Mouse (Mus musculus) left cerebral cortex, postnatal 4 days (tissue): ENCODE data around the gene Gm9736. TPM values are rescaled to one million over a fixed set of nuclear protein-coding genes. Genes with fewer than 3 reads are reported as not detected.
A peak's percentile ranks its signal among the peaks of the same experiment; 100 is the strongest.
"Not testable (repeated sequence)": the region's sequence is repeated elsewhere in the genome, so short reads cannot be mapped to it uniquely, and the experiment has no call there.

Source experiments
- DNase-seq: peaks from one replicate; pipeline ENCODE4 v3.0.0-alpha.2; 2022
- intact Hi-C: fragments of 180-260 bp; cut with DNase I; formaldehyde crosslinking; loops from one replicate; pipeline ENCODE4 v1.15.1; 2025
- total RNA-seq, 2 experiments: library from RNA; stranded (reverse); gene quantifications; 2 replicates each; pipeline ENCODE4 v1.2.3; 2021

Gene Gm9736
- total RNA-seq, result not detected

- intact Hi-C loops, DNase-seq: not testable (repeated sequence)
Measured at GRCm38 (mm10) chr10:77751254-77751653, at the start of gene Gm9736. Gene Gm9736, minus strand, starts transcription at chr10:77751354.

- DNase-seq, result no peak
- intact Hi-C loops, result no loop called here
Measured at GRCm38 (mm10) chr10:77798921-77799508, 47.9 kb upstream of the Gm9736 start, which contains the start of gene Gm19668. Gene Gm19668, minus strand, starts transcription at chr10:77799133.

DNA sequence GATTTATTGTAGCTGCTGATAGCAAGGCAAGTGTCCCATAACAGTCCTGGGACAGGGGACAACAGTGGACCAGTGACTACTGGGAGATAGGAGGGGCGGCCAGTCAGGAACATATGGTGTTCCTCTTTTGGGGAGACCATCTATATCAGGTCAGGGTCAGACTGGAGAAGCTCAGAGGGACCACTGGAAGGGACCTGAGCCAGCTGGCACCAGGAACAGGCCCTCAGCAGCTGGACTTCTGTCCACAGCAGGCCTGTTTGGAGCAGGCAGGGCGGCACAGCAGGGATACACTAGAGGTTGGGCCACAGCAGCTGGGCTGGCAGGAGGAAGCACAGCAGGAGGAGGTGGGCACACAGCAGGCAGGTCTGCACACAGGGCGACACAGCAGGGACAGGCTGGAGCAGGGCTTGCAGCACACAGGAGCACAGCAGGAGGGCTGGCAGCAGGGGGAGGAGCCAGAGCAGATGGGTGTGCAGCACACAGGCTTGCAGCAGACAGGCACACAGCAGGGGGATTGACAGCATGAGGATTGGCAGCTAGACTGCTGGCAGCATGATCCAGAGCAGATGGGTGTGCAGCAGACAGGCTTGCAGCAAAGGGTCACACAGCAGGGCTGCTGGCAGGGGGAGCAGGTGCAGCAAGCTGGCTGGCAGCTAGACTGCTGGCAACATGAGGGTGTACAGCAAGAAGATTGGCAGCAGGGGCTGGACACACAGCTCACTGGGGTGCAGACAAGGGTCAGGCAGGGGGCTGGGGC, 47.2 kb upstream of the Gm9736 start:
- intact Hi-C loops, result not testable (repeated sequence)
- peak; percentile 38 for DNase-seq

DNA sequence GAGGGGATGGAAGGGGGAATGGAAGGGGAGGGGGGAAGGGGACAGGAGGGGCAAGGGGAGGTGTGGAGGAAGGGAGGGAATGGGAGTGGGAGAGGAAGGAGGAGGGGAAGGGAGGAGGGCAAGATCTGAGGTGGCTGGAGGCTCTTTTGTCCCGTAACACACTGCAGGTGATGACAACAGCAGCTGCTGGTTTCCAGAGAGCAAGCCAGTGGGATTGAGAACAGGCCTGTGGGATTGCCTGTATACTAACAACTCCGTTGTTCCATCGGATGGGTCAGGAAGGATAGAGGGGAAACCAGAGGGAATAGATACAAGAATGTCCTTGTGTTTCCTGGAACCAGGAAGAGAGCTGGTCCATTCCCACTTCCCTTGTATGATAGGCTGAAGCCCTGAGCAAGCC, 46.5 kb upstream of the Gm9736 start:
- no peak for DNase-seq
- intact Hi-C loops, result no loop called here

GRCm38 (mm10) chr10:77794976-77795375, 43.8 kb upstream of the Gm9736 start, which contains the start of gene Gm9639:
Gene Gm9639, minus strand, starts transcription at chr10:77795076.
- DNase-seq, result no peak
- intact Hi-C loops, result no loop called here

- no peak for DNase-seq
- intact Hi-C loops, result no loop called here
Measured at GRCm38 (mm10) chr10:77788621-77789020, 37.5 kb upstream of the Gm9736 start.

DNA sequence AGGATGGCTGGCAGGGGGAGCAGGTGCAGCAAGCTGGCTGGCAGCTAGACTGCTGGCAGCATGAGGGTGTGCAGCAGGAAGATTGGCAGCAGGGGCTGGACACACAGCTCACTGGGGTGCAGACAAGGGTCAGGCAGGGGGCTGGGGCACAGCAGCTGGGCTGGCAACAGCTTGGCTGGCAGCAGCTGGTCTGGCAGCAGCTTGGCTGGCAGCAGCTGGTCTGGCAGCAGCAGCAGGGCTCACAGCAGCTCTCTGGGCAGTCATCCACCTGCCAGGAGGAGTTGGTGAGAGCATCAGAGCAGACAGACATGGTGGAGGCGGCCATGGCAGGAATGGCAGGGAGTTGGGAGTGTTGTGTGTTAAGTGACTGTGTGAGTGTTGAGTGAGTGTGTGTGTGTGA, 36.7 kb upstream of the Gm9736 start, which contains the start of gene Gm7137:
Gene Gm7137 (minus strand): TSS at position 325 of the 400 bp plus-strand sequence.
- peak; percentile 14 for DNase-seq
- intact Hi-C loops, result not testable (repeated sequence)

DNA sequence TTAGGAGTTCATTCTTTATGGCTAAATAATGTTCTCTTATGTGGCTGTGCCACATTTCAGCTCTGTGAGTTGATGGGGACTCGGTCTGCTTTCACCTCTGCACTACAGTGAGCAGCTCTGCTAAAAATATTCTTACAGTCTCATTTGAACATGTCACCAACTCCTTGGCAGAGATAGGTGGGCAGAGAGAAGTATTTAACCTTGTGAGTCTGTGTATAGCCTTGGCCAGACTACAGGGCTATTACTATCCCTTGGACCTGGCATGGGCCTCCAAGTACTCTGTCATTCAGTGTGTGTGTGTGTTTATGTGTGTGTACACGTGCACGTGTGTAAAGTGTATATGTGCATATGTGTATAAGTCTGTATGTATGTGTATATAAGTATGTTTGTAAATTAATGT, 32.2 kb upstream of the Gm9736 start:
- DNase-seq, intact Hi-C loops: not testable (repeated sequence)

DNA sequence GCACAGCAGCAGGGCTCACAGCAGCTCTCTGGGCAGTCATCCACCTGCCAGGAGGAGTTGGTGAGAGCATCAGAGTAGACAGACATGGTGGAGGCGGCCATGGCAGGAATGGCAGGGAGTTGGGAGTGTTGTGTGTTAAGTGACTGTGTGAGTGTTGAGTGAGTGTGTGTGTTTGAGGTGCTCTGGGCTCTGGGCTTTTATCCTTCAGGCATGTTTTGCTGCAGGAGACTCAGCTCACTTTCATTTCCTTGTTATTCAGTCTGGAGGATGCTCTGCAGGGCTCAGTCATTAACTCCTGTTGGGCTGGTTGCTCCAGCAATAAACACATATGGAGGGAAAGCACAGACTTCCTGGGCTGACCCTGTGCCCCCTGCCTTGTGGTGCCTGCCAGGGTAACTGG, 31.3 kb upstream of the Gm9736 start, which contains the start of gene Gm3250:
Gene Gm3250 (minus strand): TSS at position 101 of the 400 bp plus-strand sequence.
- intact Hi-C loops, DNase-seq: not testable (repeated sequence)

DNA sequence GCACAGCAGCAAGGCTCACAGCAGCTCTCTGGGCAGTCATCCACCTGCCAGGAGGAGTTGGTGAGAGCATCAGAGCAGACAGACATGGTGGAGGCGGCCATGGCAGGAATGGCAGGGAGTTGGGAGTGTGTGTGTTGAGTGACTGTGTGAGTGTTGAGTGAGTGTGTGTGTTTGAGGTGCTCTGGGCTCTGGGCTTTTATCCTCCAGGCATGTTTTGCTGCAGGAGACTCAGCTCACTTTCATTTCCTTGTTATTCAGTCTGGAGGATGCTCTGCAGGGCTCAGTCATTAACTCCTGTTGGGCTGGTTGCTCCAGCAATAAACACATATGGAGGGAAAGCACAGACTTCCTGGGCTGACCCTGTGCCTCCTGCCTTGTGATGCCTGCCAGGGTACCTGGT, 25.7 kb upstream of the Gm9736 start, which contains the start of gene Gm7138:
Gene Gm7138 (minus strand): TSS at position 101 of the 400 bp plus-strand sequence.
- DNase-seq, intact Hi-C loops: not testable (repeated sequence)

- intact Hi-C loops, result not testable (repeated sequence)
Measured at GRCm38 (mm10) chr10:77772142-77772541, 21.0 kb upstream of the Gm9736 start.

GRCm38 (mm10) chr10:77771225-77771624, 20.1 kb upstream of the Gm9736 start, which contains the start of gene Gm3238:
Gene Gm3238, minus strand, starts transcription at chr10:77771325.
- intact Hi-C loops, DNase-seq: not testable (repeated sequence)

More at GRCm38 (mm10) chr10:77772142-77772541, 21.0 kb upstream of the Gm9736 start:
- not testable (repeated sequence) for DNase-seq

- intact Hi-C loops, result no loop called here
- DNase-seq, result no peak
Measured at GRCm38 (mm10) chr10:77769727-77770126, 18.6 kb upstream of the Gm9736 start.

DNA sequence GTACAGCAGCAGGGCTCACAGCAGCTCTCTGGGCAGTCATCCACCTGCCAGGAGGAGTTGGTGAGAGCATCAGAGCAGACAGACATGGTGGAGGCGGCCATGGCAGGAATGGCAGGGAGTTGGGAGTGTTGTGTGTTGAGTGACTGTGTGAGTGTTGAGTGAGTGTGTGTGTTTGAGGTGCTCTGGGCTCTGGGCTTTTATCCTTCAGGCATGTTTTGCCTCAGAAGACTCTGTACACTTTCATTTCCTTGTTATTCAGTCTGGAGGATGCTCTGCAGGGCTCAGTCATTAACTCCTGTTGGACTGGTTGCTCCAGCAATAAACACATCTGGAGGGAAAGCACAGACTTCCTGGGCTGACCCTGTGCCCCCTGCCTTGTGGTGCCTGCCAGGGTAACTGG, 8.4 kb upstream of the Gm9736 start, which contains the start of gene Gm3233:
Gene Gm3233 (minus strand): TSS at position 101 of the 400 bp plus-strand sequence.
- DNase-seq, intact Hi-C loops: not testable (repeated sequence)

DNA sequence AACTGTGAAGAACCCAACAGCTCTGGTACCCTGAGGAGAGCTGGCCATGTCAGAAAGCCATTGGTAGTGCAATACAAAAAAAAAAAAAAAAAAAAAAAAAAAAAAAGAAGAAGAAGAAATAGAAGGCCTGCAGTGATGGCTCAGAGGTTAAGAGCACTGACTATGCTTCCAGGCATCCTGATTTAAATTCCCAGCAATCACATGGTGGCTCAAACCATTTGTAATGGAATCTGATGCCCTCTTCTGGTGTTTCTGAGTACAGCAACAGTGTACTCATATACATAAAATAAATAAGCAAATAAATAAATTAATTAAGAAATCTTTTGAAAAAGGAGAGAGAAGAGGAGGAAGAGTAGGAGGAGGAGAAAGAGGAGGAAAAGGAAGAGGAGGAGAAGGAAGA, 2.3 kb upstream of the Gm9736 start:
- intact Hi-C loops, result no loop called here
- no peak for DNase-seq

- DNase-seq, intact Hi-C loops: not testable (repeated sequence)
Measured at GRCm38 (mm10) chr10:77752312-77752711, 1.2 kb upstream of the Gm9736 start.

DNA sequence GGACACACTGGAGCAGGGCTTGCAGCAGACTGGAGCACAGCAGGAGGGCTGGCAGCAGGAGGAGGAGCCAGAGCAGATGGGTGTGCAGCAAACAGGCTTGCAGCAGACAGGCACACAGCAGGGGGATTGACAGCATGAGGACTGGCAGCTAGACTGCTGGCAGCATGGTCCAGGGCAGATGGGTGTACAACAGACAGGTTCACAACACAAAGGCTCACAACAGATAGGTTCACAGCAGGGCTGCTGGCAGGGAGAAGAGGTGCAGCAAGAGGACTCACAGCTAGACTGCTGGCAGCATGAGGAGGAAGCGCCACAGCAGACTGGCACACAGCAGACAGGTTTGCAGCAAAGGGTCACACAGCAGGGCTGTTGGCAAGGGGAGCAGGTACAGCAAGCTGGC, 468 bp downstream of the Gm9736 start:
- peak; percentile 38 for DNase-seq
- intact Hi-C loops, result not testable (repeated sequence)

DNA sequence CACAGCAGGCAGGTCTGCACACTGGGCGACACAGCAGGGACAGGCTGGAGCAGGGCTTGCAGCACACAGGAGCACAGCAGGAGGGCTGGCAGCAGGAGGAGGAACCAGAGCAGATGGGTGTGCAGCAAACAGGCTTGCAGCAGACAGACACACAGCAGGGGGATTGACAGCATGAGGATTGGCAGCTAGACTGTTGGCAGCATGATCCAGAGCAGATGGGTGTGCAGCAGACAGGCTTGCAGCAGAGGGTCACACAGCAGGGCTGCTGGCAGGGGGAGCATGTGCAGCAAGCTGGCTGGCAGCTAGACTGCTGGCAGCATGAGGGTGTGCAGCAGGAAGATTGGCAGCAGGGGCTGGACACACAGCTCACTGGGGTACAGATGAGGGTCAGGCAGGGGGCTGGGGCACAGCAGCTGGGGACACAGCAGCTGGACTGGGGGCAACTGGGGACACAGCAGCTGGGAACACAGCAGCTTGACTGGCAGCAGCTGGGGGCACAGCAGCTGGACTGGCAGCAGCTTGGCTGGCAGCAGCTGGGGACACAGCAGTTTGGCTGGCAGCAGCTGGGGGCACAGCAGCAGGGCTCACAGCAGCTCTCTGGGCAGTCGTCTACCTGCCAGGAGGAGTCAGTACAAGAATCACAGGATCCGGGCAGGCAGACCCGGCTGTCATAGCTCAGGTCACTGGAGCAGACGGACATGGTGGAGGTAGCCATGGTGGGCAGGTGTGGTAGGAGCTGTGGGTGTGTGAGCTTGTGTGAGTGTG, 9.0 kb downstream of the Gm9736 start, which contains the start of gene Gm18596:
Gene Gm18596 (minus strand): TSS at position 715 of the 765 bp plus-strand sequence.
- intact Hi-C loops, result not testable (repeated sequence)
- DNase-seq, result peak; percentile 62

DNA sequence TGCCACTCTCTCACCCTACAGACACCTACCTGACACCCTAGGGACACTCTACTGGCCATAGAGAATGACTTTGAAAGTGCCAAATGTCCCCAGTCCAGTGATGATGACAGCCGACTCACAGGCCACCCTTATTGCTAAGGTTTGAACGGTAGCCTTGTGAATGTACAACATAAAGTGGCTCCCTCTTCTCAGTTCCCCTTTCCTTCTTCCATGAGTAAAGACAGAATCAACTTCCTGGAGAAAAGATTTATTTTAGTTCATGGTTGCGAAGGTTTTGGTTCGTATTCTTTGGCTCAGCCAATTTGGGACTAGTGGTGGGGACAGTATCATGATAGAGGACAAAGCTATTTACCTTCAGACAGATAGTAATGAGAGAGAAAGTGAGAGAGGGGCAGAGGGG, 12.2 kb downstream of the Gm9736 start:
- DNase-seq, result no peak

GRCm38 (mm10) chr10:77735928-77736327, 15.2 kb downstream of the Gm9736 start:
- intact Hi-C loops, result no loop called here

More for the DNA sequence above, 12.2 kb downstream of the Gm9736 start:
- intact Hi-C loops, result no loop called here

More at GRCm38 (mm10) chr10:77735928-77736327, 15.2 kb downstream of the Gm9736 start:
- DNase-seq, result no peak
